Mouse (Mus musculus): ENCODE data around the gene Micu1. TPM values are rescaled to one million over a fixed set of nuclear protein-coding genes. Genes with fewer than 3 reads are reported as not detected.

Micu1 gene
- total RNA-seq, 1 experiment, result 23.6 TPM

DNA sequence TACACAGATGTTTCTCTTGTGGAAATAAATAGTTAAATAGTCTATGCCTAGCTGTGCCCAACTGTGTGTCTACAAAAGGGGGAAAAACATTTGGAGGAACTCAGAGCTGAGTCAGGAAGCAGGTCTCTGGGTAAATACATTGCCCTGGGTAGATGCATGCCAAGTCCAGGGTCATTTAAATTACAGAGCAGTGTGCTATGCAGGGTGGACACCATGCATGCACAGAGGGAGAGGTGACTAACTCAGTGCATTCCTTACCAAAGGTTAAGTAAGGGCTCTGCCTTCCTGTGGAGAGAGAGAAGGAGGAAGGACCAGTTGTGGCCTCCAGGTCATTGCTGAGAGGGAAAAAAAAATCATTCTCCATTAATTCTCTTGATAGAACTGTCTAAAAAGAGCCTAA lies 22.4 kb downstream of the Micu1 start:
- in situ Hi-C loops (cut with MboI; ENCODE audit: low sequenced_read_pairs in 2 of 2, unreplicated experiment in 2 of 2), result no loop called here

GRCm38 (mm10) chr10:59727251-59727650 lies 25.0 kb downstream of the Micu1 start:
- no peaks in the 10 kb centered on the region for H3K9me3 ChIP-seq (ENCODE audit: control insufficient read depth, insufficient read depth, low read depth, low read length)
- H3K4me1 ChIP-seq (ENCODE audit: control insufficient read depth in 2 of 2, insufficient read depth in 2 of 2, low read length in 2 of 2, poor library complexity in 1 of 2), result no peaks in the 10 kb centered on the region
- no peak for DNase-seq (ENCODE audit: low read depth, low spot score)
- in situ Hi-C loops (cut with MboI; ENCODE audit: low sequenced_read_pairs in 2 of 2, unreplicated experiment in 2 of 2), result no loop called here
- no peaks in the 10 kb centered on the region for H3K36me3 ChIP-seq (ENCODE audit: control insufficient read depth, insufficient read depth, low read length, poor library complexity, severe bottlenecking)
- H3K27ac ChIP-seq (ENCODE audit: insufficient read depth, low read depth, low read length, poor library complexity, severe bottlenecking), result no peak overlapping the region
- TF ChIP-seq ZC3H11A (IDR thresholded peaks at IDR 0.05; ENCODE audit: borderline replicate concordance, low read depth, low read length), result no peak
- no peak for TF ChIP-seq ZNF384 (IDR thresholded peaks at IDR 0.05; ENCODE audit: low read depth, low read length)
- no peak for TF ChIP-seq HCFC1 (IDR thresholded peaks at IDR 0.05; ENCODE audit: borderline replicate concordance, insufficient read depth, low read length)
- TF ChIP-seq MAFK (IDR thresholded peaks at IDR 0.05; ENCODE audit: insufficient read depth, low read depth, low read length), result no peak
- no peak for TF ChIP-seq CHD2 (IDR thresholded peaks at IDR 0.05; ENCODE audit: low read depth, low read length)
- no peak overlapping the region for H3K4me3 ChIP-seq (ENCODE audit: insufficient read depth in 1 of 2, low read depth in 1 of 2, low read length in 2 of 2, poor library complexity in 1 of 2, severe bottlenecking in 1 of 2)
- no peak overlapping the region for H3K9ac ChIP-seq (ENCODE audit: insufficient read depth, low read depth, low read length, poor library complexity, severe bottlenecking)

More for the DNA sequence above, 22.4 kb downstream of the Micu1 start:
- Histone ChIP-seq H3K9ac (ENCODE audit: insufficient read depth, low read depth, low read length, poor library complexity, severe bottlenecking) (no peak overlapping the region), H3K9me3 (ENCODE audit: control insufficient read depth, insufficient read depth, low read depth, low read length) (no peaks in the 10 kb centered on the region), H3K36me3 (ENCODE audit: control insufficient read depth, insufficient read depth, low read length, poor library complexity, severe bottlenecking) (0 out of 2 replicates have a peak, but pooled peaks cover 2% of the 10 kb centered on the region), H3K4me1 (ENCODE audit: control insufficient read depth in 2 of 2, insufficient read depth in 2 of 2, low read length in 2 of 2, poor library complexity in 1 of 2) (no peaks in the 10 kb centered on the region), H3K4me3 (ENCODE audit: insufficient read depth in 1 of 2, low read depth in 1 of 2, low read length in 2 of 2, poor library complexity in 1 of 2, severe bottlenecking in 1 of 2) (no peak overlapping the region), H3K27ac (ENCODE audit: insufficient read depth, low read depth, low read length, poor library complexity, severe bottlenecking) (no peak overlapping the region)
- DNase-seq (ENCODE audit: low read depth, low spot score), result no peak
- TF ChIP-seq ZNF384 (IDR thresholded peaks at IDR 0.05; ENCODE audit: low read depth, low read length) (no peak), MAFK (IDR thresholded peaks at IDR 0.05; ENCODE audit: insufficient read depth, low read depth, low read length) (no peak), ZC3H11A (IDR thresholded peaks at IDR 0.05; ENCODE audit: borderline replicate concordance, low read depth, low read length) (no peak), CHD2 (IDR thresholded peaks at IDR 0.05; ENCODE audit: low read depth, low read length) (no peak), HCFC1 (IDR thresholded peaks at IDR 0.05; ENCODE audit: borderline replicate concordance, insufficient read depth, low read length) (no peak)

GRCm38 (mm10) chr10:59729261-59729660 lies 27.0 kb downstream of the Micu1 start:
- no peak for DNase-seq (ENCODE audit: low read depth, low spot score)
- no peak overlapping the region for H3K27ac ChIP-seq (ENCODE audit: insufficient read depth, low read depth, low read length, poor library complexity, severe bottlenecking)
- H3K4me3 ChIP-seq (ENCODE audit: insufficient read depth in 1 of 2, low read depth in 1 of 2, low read length in 2 of 2, poor library complexity in 1 of 2, severe bottlenecking in 1 of 2), result no peak overlapping the region
- no peak overlapping the region for H3K9ac ChIP-seq (ENCODE audit: insufficient read depth, low read depth, low read length, poor library complexity, severe bottlenecking)
- no peak for TF ChIP-seq CHD2 (IDR thresholded peaks at IDR 0.05; ENCODE audit: low read depth, low read length)
- TF ChIP-seq MAFK (IDR thresholded peaks at IDR 0.05; ENCODE audit: insufficient read depth, low read depth, low read length), result no peak
- no peak for TF ChIP-seq ZNF384 (IDR thresholded peaks at IDR 0.05; ENCODE audit: low read depth, low read length)
- no peak for TF ChIP-seq ZC3H11A (IDR thresholded peaks at IDR 0.05; ENCODE audit: borderline replicate concordance, low read depth, low read length)
- no peaks in the 10 kb centered on the region for H3K4me1 ChIP-seq (ENCODE audit: control insufficient read depth in 2 of 2, insufficient read depth in 2 of 2, low read length in 2 of 2, poor library complexity in 1 of 2)
- in situ Hi-C loops (cut with MboI; ENCODE audit: low sequenced_read_pairs in 2 of 2, unreplicated experiment in 2 of 2), result no loop called here
- H3K9me3 ChIP-seq (ENCODE audit: control insufficient read depth, insufficient read depth, low read depth, low read length), result no peaks in the 10 kb centered on the region
- H3K36me3 ChIP-seq (ENCODE audit: control insufficient read depth, insufficient read depth, low read length, poor library complexity, severe bottlenecking), result peaks cover 3% of the 10 kb centered on the region

GRCm38 (mm10) chr10:59729842-59730241 lies 27.6 kb downstream of the Micu1 start:
- H3K9ac ChIP-seq (ENCODE audit: insufficient read depth, low read depth, low read length, poor library complexity, severe bottlenecking), result no peak overlapping the region
- H3K27ac ChIP-seq (ENCODE audit: insufficient read depth, low read depth, low read length, poor library complexity, severe bottlenecking), result no peak overlapping the region
- H3K9me3 ChIP-seq (ENCODE audit: control insufficient read depth, insufficient read depth, low read depth, low read length), result no peaks in the 10 kb centered on the region

More at GRCm38 (mm10) chr10:59729842-59730241, 27.6 kb downstream of the Micu1 start:
- Histone ChIP-seq H3K4me1 (ENCODE audit: control insufficient read depth in 2 of 2, insufficient read depth in 2 of 2, low read length in 2 of 2, poor library complexity in 1 of 2) (no peaks in the 10 kb centered on the region), H3K36me3 (ENCODE audit: control insufficient read depth, insufficient read depth, low read length, poor library complexity, severe bottlenecking) (peaks cover 3% of the 10 kb centered on the region), H3K4me3 (ENCODE audit: insufficient read depth in 1 of 2, low read depth in 1 of 2, low read length in 2 of 2, poor library complexity in 1 of 2, severe bottlenecking in 1 of 2) (no peak overlapping the region)
- in situ Hi-C loops (cut with MboI; ENCODE audit: low sequenced_read_pairs in 2 of 2, unreplicated experiment in 2 of 2), result no loop called here
- DNase-seq (ENCODE audit: low read depth, low spot score), result no peak
- TF ChIP-seq MAFK (IDR thresholded peaks at IDR 0.05; ENCODE audit: insufficient read depth, low read depth, low read length) (no peak), HCFC1 (IDR thresholded peaks at IDR 0.05; ENCODE audit: borderline replicate concordance, insufficient read depth, low read length) (no peak), ZC3H11A (IDR thresholded peaks at IDR 0.05; ENCODE audit: borderline replicate concordance, low read depth, low read length) (no peak), CHD2 (IDR thresholded peaks at IDR 0.05; ENCODE audit: low read depth, low read length) (no peak), ZNF384 (IDR thresholded peaks at IDR 0.05; ENCODE audit: low read depth, low read length) (no peak)
